Mouse (Mus musculus): Measurements from ENCODE around the gene Fetub.
A peak's percentile ranks its signal among the peaks of the same experiment; 100 is the strongest.
"Not testable (repeated sequence)": the region's sequence is repeated elsewhere in the genome, so short reads cannot be mapped to it uniquely, and the experiment has no call there.

Fetub gene

GRCm38 (mm10) chr16:22911986-22912385 lies 6.1 kb upstream of the Fetub start:
- DNase-seq = no peak

- no peak for DNase-seq
Measured at GRCm38 (mm10) chr16:22912886-22913285, 5.2 kb upstream of the Fetub start.

GRCm38 (mm10) chr16:22914276-22914675 lies 3.9 kb upstream of the Fetub start:
- DNase-seq = no peak

- DNase-seq = peak in 1 of 2 experiments; percentile 1
Measured at GRCm38 (mm10) chr16:22918664-22919312, 654 bp downstream of the Fetub start.

GRCm38 (mm10) chr16:22919971-22920854 lies 2.1 kb downstream of the Fetub start:
- DNase-seq = peak; percentile 2 to 61

- DNase-seq = no peak
Measured at GRCm38 (mm10) chr16:22921761-22922160, 3.6 kb downstream of the Fetub start.

GRCm38 (mm10) chr16:22922433-22922832 lies 4.3 kb downstream of the Fetub start:
- DNase-seq = no peak

GRCm38 (mm10) chr16:22929575-22929974 lies 11.4 kb downstream of the Fetub start:
- DNase-seq = no peak

- DNase-seq = no peak
Measured at GRCm38 (mm10) chr16:22931431-22932200, 13.5 kb downstream of the Fetub start.

- DNase-seq = peak in 1 of 2 experiments; percentile 44
Measured at GRCm38 (mm10) chr16:22937631-22938030, 19.5 kb downstream of the Fetub start.

GRCm38 (mm10) chr16:22938541-22938940 lies 20.4 kb downstream of the Fetub start:
- no peak for DNase-seq

- no peak for DNase-seq
Measured at GRCm38 (mm10) chr16:22939120-22939695, 21.1 kb downstream of the Fetub start.

- DNase-seq = not testable (repeated sequence)
Measured at GRCm38 (mm10) chr16:22941825-22942476, 23.8 kb downstream of the Fetub start.

GRCm38 (mm10) chr16:22947371-22947770 lies 29.2 kb downstream of the Fetub start:
- no peak for DNase-seq

- no peak for DNase-seq
Measured at GRCm38 (mm10) chr16:22950840-22951395, 32.8 kb downstream of the Fetub start, which contains the start of gene Hrg. Gene Hrg, plus strand, starts transcription at chr16:22951072.

GRCm38 (mm10) chr16:22953069-22953468 lies 34.9 kb downstream of the Fetub start:
- DNase-seq = peak in 1 of 2 experiments; percentile 27

GRCm38 (mm10) chr16:22955397-22956084 lies 37.4 kb downstream of the Fetub start:
- no peak for DNase-seq

- DNase-seq = no peak
Measured at GRCm38 (mm10) chr16:22956085-22956439, 37.9 kb downstream of the Fetub start.

GRCm38 (mm10) chr16:22961073-22961472 lies 42.9 kb downstream of the Fetub start:
- DNase-seq = no peak

GRCm38 (mm10) chr16:22962256-22962655 lies 44.1 kb downstream of the Fetub start:
- DNase-seq = no peak

GRCm38 (mm10) chr16:22963293-22963692 lies 45.2 kb downstream of the Fetub start:
- no peak for DNase-seq
